Mouse (Mus musculus) activated CD4-positive, CD25-positive, alpha-beta regulatory T cell, adult 4 months (primary cell): ENCODE measurements at regions not wholly inside any gene's neighbourhood (a gene's known extent, or its start where the extent isn't known, plus 50 kb on each side); places are given as distances from the start of the nearest gene placed in this dataset.

Experiments used
- ATAC-seq: one replicate; pipeline ENCODE4 v1.8.0; 2017

- ATAC-seq, result no peak
Observed at GRCm38 (mm10) chr2:167878255-167878865, 53.5 kb upstream of the Ptpn1 start.

GRCm38 (mm10) chr2:167877254-167877870, 54.5 kb upstream of the Ptpn1 start:
- no peak for ATAC-seq

GRCm38 (mm10) chr2:167872507-167872906, 59.4 kb upstream of the Ptpn1 start:
- no peak for ATAC-seq

- no peak for ATAC-seq
Observed at GRCm38 (mm10) chr2:167870153-167870552, 61.7 kb upstream of the Ptpn1 start.

GRCm38 (mm10) chr2:167866751-167867150, 65.1 kb upstream of the Ptpn1 start:
- no peak for ATAC-seq

GRCm38 (mm10) chr2:167865525-167865924, 66.3 kb upstream of the Ptpn1 start:
- ATAC-seq, result no peak

- no peak for ATAC-seq
Observed at GRCm38 (mm10) chr2:167864672-167865071, 67.2 kb upstream of the Ptpn1 start.

GRCm38 (mm10) chr2:167864228-167864627, 67.6 kb upstream of the Ptpn1 start:
- ATAC-seq, result no peak

- ATAC-seq, result no peak
Observed at GRCm38 (mm10) chr2:167863616-167864015, 68.2 kb upstream of the Ptpn1 start.

GRCm38 (mm10) chr2:167861178-167861520, 70.7 kb upstream of the Ptpn1 start:
- no peak for ATAC-seq

- no peak for ATAC-seq
Observed at GRCm38 (mm10) chr2:167860457-167861177, 71.2 kb upstream of the Ptpn1 start.

GRCm38 (mm10) chr2:167859575-167859974, 72.3 kb upstream of the Ptpn1 start:
- ATAC-seq, result peak; percentile 49

- ATAC-seq, result no peak
Observed at GRCm38 (mm10) chr2:167858346-167858745, 73.5 kb upstream of the Ptpn1 start.

GRCm38 (mm10) chr2:167857911-167858310, 73.9 kb upstream of the Ptpn1 start:
- ATAC-seq, result no peak

- ATAC-seq, result no peak
Observed at GRCm38 (mm10) chr2:167856920-167857475, 74.9 kb upstream of the Ptpn1 start.

GRCm38 (mm10) chr2:167856020-167856419, 75.8 kb upstream of the Ptpn1 start:
- no peak for ATAC-seq

- ATAC-seq, result no peak
Observed at GRCm38 (mm10) chr2:167854060-167854459, 77.8 kb upstream of the Ptpn1 start.

GRCm38 (mm10) chr2:167853411-167853821, 78.4 kb upstream of the Ptpn1 start:
- no peak for ATAC-seq

- ATAC-seq, result no peak
Observed at GRCm38 (mm10) chr2:167852582-167852981, 79.3 kb upstream of the Ptpn1 start.

GRCm38 (mm10) chr2:167851216-167851896, 80.5 kb upstream of the Ptpn1 start:
- ATAC-seq, result no peak

GRCm38 (mm10) chr2:167849999-167850552, 81.8 kb upstream of the Ptpn1 start:
- no peak for ATAC-seq

- no peak for ATAC-seq
Observed at GRCm38 (mm10) chr2:167848468-167849440, 83.1 kb upstream of the Ptpn1 start.
